Mouse (Mus musculus): ENCODE data around the gene Pgap1.

Pgap1 gene

GRCm38 (mm10) chr1:54520062-54520577 is 37.4 kb downstream of the Pgap1 start:
- no peak for DNase-seq (ENCODE audit: low spot score in 2 of 2)

- DNase-seq (ENCODE audit: low spot score in 2 of 2) = no peak
These were observed 43.6 kb downstream of the Pgap1 start for GRCm38 (mm10) chr1:54513836-54514235.

DNA sequence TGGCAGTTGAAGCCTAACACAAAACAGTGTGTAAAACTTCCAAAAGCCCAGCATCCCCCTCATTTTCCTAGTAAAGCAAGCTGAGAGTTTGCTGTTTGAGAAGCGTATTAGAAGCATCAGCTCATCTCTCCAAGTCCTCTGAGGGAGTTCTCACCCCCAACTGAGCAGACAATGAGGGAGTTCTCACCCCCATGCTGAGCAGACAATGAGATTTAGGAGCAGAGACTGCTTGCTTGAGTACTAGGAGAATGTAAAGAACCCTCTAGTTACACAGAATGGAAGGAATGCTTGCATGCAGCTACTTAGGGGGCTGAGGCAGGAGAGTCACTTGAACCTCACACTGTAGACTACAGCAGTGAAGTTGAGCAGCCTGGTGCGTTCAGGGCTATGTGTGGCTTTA is 59.0 kb downstream of the Pgap1 start:
- no peak for DNase-seq (ENCODE audit: low spot score in 2 of 2)

- no peak for DNase-seq (ENCODE audit: low spot score in 2 of 2)
These were observed 61.2 kb downstream of the Pgap1 start for GRCm38 (mm10) chr1:54496254-54496653.

GRCm38 (mm10) chr1:54493496-54493895 is 64.0 kb downstream of the Pgap1 start:
- DNase-seq (ENCODE audit: low spot score in 2 of 2) = no peak

GRCm38 (mm10) chr1:54492435-54492841 is 65.0 kb downstream of the Pgap1 start:
- no peak for DNase-seq (ENCODE audit: low spot score in 2 of 2)

- DNase-seq (ENCODE audit: low spot score in 2 of 2) = no peak
These were observed 72.6 kb downstream of the Pgap1 start for GRCm38 (mm10) chr1:54484744-54485420.

DNA sequence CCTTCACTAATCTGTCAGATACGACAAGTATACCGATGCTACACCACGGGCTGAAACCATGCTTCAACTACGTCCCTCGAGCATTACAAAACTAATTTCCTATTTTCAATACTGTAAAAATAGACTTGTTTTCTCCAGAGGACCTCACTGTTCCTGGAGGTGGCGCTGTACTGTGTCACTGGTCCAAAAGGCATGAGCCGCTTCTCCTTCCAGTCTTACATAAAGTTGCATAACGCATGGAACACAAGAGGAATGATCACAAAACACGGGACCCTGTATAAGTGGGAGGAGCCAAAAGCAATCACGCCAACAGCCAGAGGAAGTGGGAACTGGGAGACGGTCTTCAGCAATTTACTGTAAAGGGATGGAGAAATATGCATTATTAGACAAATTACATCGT is 77.0 kb downstream of the Pgap1 start:
- DNase-seq (ENCODE audit: low spot score in 2 of 2) = no peak

GRCm38 (mm10) chr1:54468662-54469061 is 88.8 kb downstream of the Pgap1 start:
- DNase-seq (ENCODE audit: low spot score in 2 of 2) = peak; percentile 22 to 46

- peak in 1 of 2 experiments; percentile 48 for DNase-seq (ENCODE audit: low spot score in 2 of 2)
These were observed 90.1 kb downstream of the Pgap1 start for GRCm38 (mm10) chr1:54467366-54467765.

DNA sequence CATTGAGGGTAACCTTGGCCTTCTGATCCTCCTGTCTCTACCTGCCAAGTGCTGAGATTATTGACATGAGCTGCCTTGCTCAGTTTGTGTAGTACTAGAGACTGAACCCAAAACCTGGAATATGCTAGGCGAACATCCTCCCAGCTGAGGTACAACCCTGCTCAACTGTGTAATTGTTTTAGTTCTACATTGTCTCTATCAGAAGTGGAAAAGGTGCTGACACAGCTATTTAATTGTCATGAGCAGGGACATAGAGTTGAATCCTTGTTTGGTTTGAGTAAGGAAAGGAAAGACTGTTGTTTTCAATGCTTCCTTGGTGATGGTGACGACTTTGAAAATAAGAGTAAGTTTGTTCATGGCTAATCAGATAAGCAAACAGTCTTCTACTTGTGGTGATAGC is 105.4 kb downstream of the Pgap1 start:
- DNase-seq (ENCODE audit: low spot score in 2 of 2) = no peak

GRCm38 (mm10) chr1:54448833-54449232 is 108.7 kb downstream of the Pgap1 start:
- DNase-seq (ENCODE audit: low spot score in 2 of 2) = no peak

DNA sequence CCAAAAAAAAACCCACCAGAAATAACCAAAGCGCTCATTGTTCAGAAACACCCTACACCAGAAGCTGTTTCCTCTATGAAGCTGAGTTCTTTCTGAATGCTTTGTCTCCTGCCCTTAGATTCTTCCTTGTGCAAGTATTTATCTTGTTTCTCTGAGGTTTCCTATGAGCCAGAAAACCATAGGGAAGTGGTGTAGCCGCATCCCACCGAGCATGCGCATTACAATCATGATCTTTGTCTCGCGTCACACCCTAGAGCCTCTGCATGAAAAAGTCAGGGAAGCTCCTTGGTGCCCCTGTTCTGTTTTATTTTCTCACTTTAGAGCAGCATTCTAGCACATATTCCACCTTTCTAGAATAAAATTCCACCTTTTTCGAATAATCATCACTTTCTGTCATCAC is 113.8 kb downstream of the Pgap1 start:
- DNase-seq (ENCODE audit: low spot score in 2 of 2) = no peak

GRCm38 (mm10) chr1:54439080-54439476 is 118.4 kb downstream of the Pgap1 start:
- no peak for DNase-seq (ENCODE audit: low spot score in 2 of 2)

GRCm38 (mm10) chr1:54438340-54439079 is 119.0 kb downstream of the Pgap1 start, which contains the start of gene Gtf3c3:
Gtf3c3 (minus strand) TSS chr1:54438971.
- peak; percentile 26 to 78 for DNase-seq (ENCODE audit: low spot score in 2 of 2)
